Mouse (Mus musculus) CH12.LX (cell line): ENCODE measurements at regions not wholly inside any gene's neighbourhood (a gene's known extent, or its start where the extent isn't known, plus 50 kb on each side); places are given as distances from the start of the nearest gene placed in this dataset.

ENCODE experiments used
- DNase-seq: peaks from one replicate; pipeline ENCODE4 v3.0.0-alpha.2; 2013; ENCODE audit errors: extremely low read depth
- H3K27ac ChIP-seq: 2 replicates; pipeline ENCODE4 v1.5.1; 2012; ENCODE audit warnings: low read depth, mild to moderate bottlenecking, control low read depth, moderate library complexity; ENCODE audit not compliant: insufficient read depth
- H3K27me3 ChIP-seq: replicated peaks from 2 replicates; pipeline ENCODE3; 2012; ENCODE audit warnings: inconsistent platforms
- H3K36me3 ChIP-seq, 2 experiments: replicated peaks in 1 of 2; 2 replicates each; pipeline versions ENCODE3 to v1.6.1; 2012; ENCODE audit warnings: inconsistent platforms in 1 of 2, low read length in 1 of 2, mild to moderate bottlenecking in 1 of 2, mixed read lengths in 1 of 2, moderate library complexity in 1 of 2; ENCODE audit not compliant: control insufficient read depth in 1 of 2, insufficient read depth in 1 of 2
- H3K4me1 ChIP-seq, 2 experiments: 2 replicates each; pipeline ENCODE4 v1.6.1; 2012; ENCODE audit warnings: inconsistent platforms in 1 of 2, moderate library complexity in 1 of 2; ENCODE audit not compliant: insufficient read depth in 2 of 2, control insufficient read depth in 1 of 2
- H3K4me2 ChIP-seq: 2 replicates; pipeline ENCODE4 v1.6.1; 2012; ENCODE audit warnings: low read depth, mild to moderate bottlenecking, control low read depth; ENCODE audit not compliant: poor library complexity, insufficient read depth, severe bottlenecking
- H3K4me3 ChIP-seq, 3 experiments: fragments of 150-350 bp in 1 of 3; sonication (generic) in 1 of 3; replicated peaks in 1 of 3; 2 replicates each; pipeline versions ENCODE3 to v1.5.1; 2011 to 2012; ENCODE audit warnings: low read depth in 2 of 3, low read length in 2 of 3, mild to moderate bottlenecking in 2 of 3, moderate library complexity in 2 of 3, control low read depth in 1 of 3, improper control_type of control experiment in 1 of 3, inconsistent platforms in 1 of 3, mixed read lengths in 1 of 3; ENCODE audit not compliant: poor library complexity in 1 of 3
- H3K79me2 ChIP-seq: replicated peaks from 2 replicates; pipeline ENCODE4 v1.6.1; 2012; ENCODE audit warnings: mild to moderate bottlenecking, moderate library complexity; ENCODE audit not compliant: control insufficient read depth, poor library complexity, insufficient read depth, severe bottlenecking; ENCODE audit errors: extremely low read depth
- H3K9ac ChIP-seq: 2 replicates; pipeline ENCODE4 v1.6.1; 2012; ENCODE audit warnings: low read depth, mild to moderate bottlenecking, control low read depth, moderate library complexity; ENCODE audit not compliant: insufficient read depth
- H3K9me3 ChIP-seq: replicated peaks from 2 replicates; pipeline ENCODE3; 2012; ENCODE audit warnings: low read length, inconsistent platforms, mixed read lengths
- BHLHE40 ChIP-seq: IDR thresholded peaks from 2 replicates; pipeline ENCODE4 v1.6.1; 2011; ENCODE audit warnings: mild to moderate bottlenecking, low read depth, low read length, improper control_type of control experiment
- CHD1 ChIP-seq: IDR thresholded peaks from 2 replicates; pipeline ENCODE4 v1.6.1; 2012; ENCODE audit warnings: low read depth, low read length, improper control_type of control experiment, inconsistent platforms
- CHD2 ChIP-seq: IDR thresholded peaks from 2 replicates; pipeline ENCODE4 v1.6.1; 2011; ENCODE audit warnings: low read length, improper control_type of control experiment
- ELF1 ChIP-seq: IDR thresholded peaks from 2 replicates; pipeline ENCODE4 v1.6.1; 2014; ENCODE audit warnings: low read depth, mild to moderate bottlenecking, inconsistent platforms, low read length, improper control_type of control experiment
- ETS1 ChIP-seq: conservative IDR thresholded peaks from 2 replicates; pipeline ENCODE4 v1.6.1; 2012; ENCODE audit warnings: low read depth, mild to moderate bottlenecking, inconsistent platforms, low read length, improper control_type of control experiment, moderate library complexity
- GABPA ChIP-seq: IDR thresholded peaks from 2 replicates; pipeline ENCODE4 v1.6.1; 2012; ENCODE audit warnings: low read depth, low read length, improper control_type of control experiment, inconsistent platforms; ENCODE audit not compliant: insufficient replicate concordance
- HCFC1 ChIP-seq: IDR thresholded peaks from 2 replicates; pipeline ENCODE4 v1.6.1; 2012; ENCODE audit warnings: low read depth, mild to moderate bottlenecking, inconsistent platforms, low read length, improper control_type of control experiment
- IRF4 ChIP-seq: IDR thresholded peaks from 2 replicates; pipeline ENCODE4 v1.6.1; 2014; ENCODE audit warnings: low read depth, mild to moderate bottlenecking, inconsistent platforms, low read length, improper control_type of control experiment
- JUN ChIP-seq: IDR thresholded peaks from 2 replicates; pipeline ENCODE4 v1.6.1; 2011; ENCODE audit warnings: low read depth, mild to moderate bottlenecking, low read length, improper control_type of control experiment, moderate library complexity; ENCODE audit not compliant: insufficient read depth
- KAT2A ChIP-seq: IDR thresholded peaks from 2 replicates; pipeline ENCODE4 v1.6.1; 2012; ENCODE audit warnings: low read length, improper control_type of control experiment, inconsistent platforms; ENCODE audit not compliant: insufficient replicate concordance
- MAX ChIP-seq: IDR thresholded peaks from 2 replicates; pipeline ENCODE4 v1.6.1; 2011; ENCODE audit warnings: low read length, improper control_type of control experiment
- MAZ ChIP-seq: IDR thresholded peaks from 2 replicates; pipeline ENCODE4 v1.6.1; 2012; ENCODE audit warnings: low read depth, mild to moderate bottlenecking, inconsistent platforms, low read length, improper control_type of control experiment, moderate library complexity
- MXI1 ChIP-seq: IDR thresholded peaks from 2 replicates; pipeline ENCODE4 v1.6.1; 2011; ENCODE audit warnings: mild to moderate bottlenecking, low read depth, low read length, improper control_type of control experiment
- NELFE ChIP-seq: IDR thresholded peaks from 2 replicates; pipeline ENCODE4 v1.6.1; 2011; ENCODE audit warnings: low read depth, low read length, improper control_type of control experiment
- NRF1 ChIP-seq: IDR thresholded peaks from 2 replicates; pipeline ENCODE4 v1.6.1; 2014; ENCODE audit warnings: low read depth, mild to moderate bottlenecking, inconsistent platforms, low read length, improper control_type of control experiment, moderate library complexity
- POLR2A ChIP-seq: IDR thresholded peaks from 2 replicates; pipeline ENCODE4 v1.6.1; 2011; ENCODE audit warnings: low read depth, mild to moderate bottlenecking, improper control_type of control experiment, low read length
- POLR2AphosphoS2 ChIP-seq: IDR thresholded peaks from 2 replicates; pipeline ENCODE4 v1.6.1; 2011; ENCODE audit warnings: low read depth, low read length, improper control_type of control experiment
- RAD21 ChIP-seq: IDR thresholded peaks from 2 replicates; pipeline ENCODE4 v1.6.1; 2011; ENCODE audit warnings: low read depth, mild to moderate bottlenecking, low read length, improper control_type of control experiment, moderate library complexity
- SIN3A ChIP-seq: IDR thresholded peaks from 2 replicates; pipeline ENCODE4 v1.6.1; 2012; ENCODE audit warnings: low read length, improper control_type of control experiment, inconsistent platforms
- TBP ChIP-seq: conservative IDR thresholded peaks from 2 replicates; pipeline ENCODE4 v1.6.1; 2011; ENCODE audit warnings: low read depth, low read length, improper control_type of control experiment
- USF2 ChIP-seq: conservative IDR thresholded peaks from 2 replicates; pipeline ENCODE4 v1.6.1; 2011; ENCODE audit warnings: low read depth, low read length, improper control_type of control experiment
- ZMIZ1 ChIP-seq: IDR thresholded peaks from 2 replicates; pipeline ENCODE4 v1.6.1; 2012; ENCODE audit warnings: low read depth, mild to moderate bottlenecking, inconsistent platforms, low read length, improper control_type of control experiment
- ZNF384 ChIP-seq: IDR thresholded peaks from 2 replicates; pipeline ENCODE4 v1.6.1; 2012; ENCODE audit warnings: low read depth, low read length, improper control_type of control experiment, inconsistent platforms
- dilution Hi-C: fragments of 300-500 bp; cut with MboI; formaldehyde crosslinking; loops from 2 replicates; pipeline ENCODE4 v1.14.3; 2020; ENCODE audit warnings: low sequenced_read_pairs; ENCODE audit not compliant: extremely low pct_unique_long_range_greater_than_20kb, extremely low pct_ligation_motif_present
- in situ Hi-C: fragments of 300-500 bp; cut with MboI; formaldehyde crosslinking; loops from 3 replicates; pipeline ENCODE4 v1.14.3; 2019; ENCODE audit warnings: low sequenced_read_pairs, low pct_ligation_motif_present, low pct_unique_long_range_greater_than_20kb, mixed read lengths

GRCm38 (mm10) chr9:115504789-115505188 lies 194.6 kb upstream of the Stt3b start:
- dilution Hi-C loops (no loop called here), in situ Hi-C loops (no loop called here)
- DNase-seq, result no peak
- Histone ChIP-seq H3K79me2 (no peaks in the 10 kb centered on the region), H3K36me3 (no peaks in the 10 kb centered on the region), H3K9ac (no peak overlapping the region), H3K9me3 (no peaks in the 10 kb centered on the region)
- no peak for TF ChIP-seq JUN
- TF ChIP-seq NELFE, result no peak
- TF ChIP-seq MAZ, result no peak
- TF ChIP-seq MAX, result no peak
- no peak for TF ChIP-seq BHLHE40
- no peak for TF ChIP-seq SIN3A
- TF ChIP-seq ZNF384, result no peak
- no peak for TF ChIP-seq CHD1
- TF ChIP-seq TBP, result no peak
- no peak for TF ChIP-seq ETS1
- no peak for TF ChIP-seq RAD21
- no peak for TF ChIP-seq POLR2A
- TF ChIP-seq IRF4, result no peak
- no peak for TF ChIP-seq USF2
- TF ChIP-seq KAT2A, result no peak
- TF ChIP-seq GABPA, result no peak
- TF ChIP-seq, all 38 proteins: peak for 0
- Histone ChIP-seq H3K4me3 (no peak overlapping the region), H3K4me2 (no peak overlapping the region), H3K27ac (no peak overlapping the region), H3K4me1 (peaks cover 0 to 5% of the 10 kb centered on the region in 2 experiments; a peak in 2 of 4 replicates), H3K27me3 (no peaks in the 10 kb centered on the region)

- no peak overlapping the region for H3K9ac ChIP-seq
- no peaks in the 10 kb centered on the region for H3K9me3 ChIP-seq
- H3K27me3 ChIP-seq, result no peaks in the 10 kb centered on the region
- H3K4me3 ChIP-seq, result no peak overlapping the region
- no peak overlapping the region for H3K27ac ChIP-seq
- TF ChIP-seq POLR2AphosphoS2 (no peak), MXI1 (no peak), NELFE (no peak), CHD2 (no peak), NRF1 (no peak), HCFC1 (no peak), ZMIZ1 (no peak), JUN (no peak), ELF1 (no peak), MAZ (no peak), TBP (no peak)
- dilution Hi-C loops (no loop called here), in situ Hi-C loops (no loop called here)
- H3K36me3 ChIP-seq, result no peaks in the 10 kb centered on the region
- H3K4me2 ChIP-seq, result no peak overlapping the region
- H3K79me2 ChIP-seq, result no peaks in the 10 kb centered on the region
- DNase-seq, result no peak
- no peaks in the 10 kb centered on the region for H3K4me1 ChIP-seq
Observed at GRCm38 (mm10) chr9:115507131-115507689, 197.0 kb upstream of the Stt3b start.
